Mouse (Mus musculus) intestine, postnatal 0 days (tissue): ENCODE results near the gene Ublcp1. TPM values are rescaled to one million over a fixed set of nuclear protein-coding genes. Genes with fewer than 3 reads are reported as not detected.

Source experiments
- ATAC-seq: fragments of 200-750 bp; cut with Nextera tagmentation; 2 replicates; pipeline ENCODE4 v1.8.0; 2017; ENCODE audit warnings: mild to moderate bottlenecking, moderate TSS enrichment, moderate library complexity
- H3K27ac ChIP-seq: fragments of 300-500 bp; sonication (generic); 2 replicates; pipeline ENCODE4 v1.5.1; 2014; ENCODE audit warnings: mild to moderate bottlenecking, low read depth, low read length, moderate library complexity
- H3K27me3 ChIP-seq: fragments of 300-500 bp; sonication (generic); replicated peaks from 2 replicates; pipeline ENCODE4 v1.6.1; 2014; ENCODE audit warnings: low read length, mixed read lengths; ENCODE audit not compliant: control insufficient read depth, insufficient read depth
- H3K36me3 ChIP-seq: fragments of 300-500 bp; sonication (generic); 2 replicates; pipeline ENCODE4 v1.6.1; 2014; ENCODE audit warnings: mild to moderate bottlenecking, moderate library complexity; ENCODE audit not compliant: control insufficient read depth, insufficient read depth
- H3K4me1 ChIP-seq: fragments of 300-500 bp; sonication (generic); replicated peaks from 2 replicates; pipeline ENCODE4 v1.6.1; 2014; ENCODE audit warnings: antibody characterized with exemption, low read length, mixed read lengths; ENCODE audit not compliant: control insufficient read depth, insufficient read depth
- H3K4me2 ChIP-seq: fragments of 300-500 bp; sonication (generic); replicated peaks from 2 replicates; pipeline ENCODE4 v1.6.1; 2014; ENCODE audit warnings: low read depth, mild to moderate bottlenecking, moderate library complexity
- H3K4me3 ChIP-seq: fragments of 300-500 bp; sonication (generic); 2 replicates; pipeline ENCODE4 v1.5.1; 2014; ENCODE audit warnings: low read depth, low read length
- H3K9ac ChIP-seq: fragments of 300-500 bp; sonication (generic); 2 replicates; pipeline ENCODE4 v1.6.1; 2014; ENCODE audit warnings: mild to moderate bottlenecking, low read depth, low read length
- H3K9me3 ChIP-seq: fragments of 300-500 bp; sonication (generic); 2 replicates; pipeline ENCODE4 v1.6.1; 2016; ENCODE audit warnings: mixed run types; ENCODE audit not compliant: control insufficient read depth
- CTCF ChIP-seq: sonication (generic); IDR thresholded peaks from 2 replicates; pipeline ENCODE4 v1.5.1; 2016; ENCODE audit warnings: low read depth, mild to moderate bottlenecking, control low read depth, antibody characterized with exemption, moderate library complexity
- WGBS: fragments of 180-500 bp; shearing (Covaris S2); extraction: QIAGEN DNeasy Blood & Tissue Kit; methylation state at CpG from one replicate; pipeline ENCODE4 v1.1.7; 2014; 5-methylcytosine and 5-hydroxymethylcytosine counted together
- polyA plus RNA-seq: library from polyadenylated mRNA; unstranded; fragments of >200 nt; fragmentation: Nextera tagmentation; extraction: Ambion mirVana; gene quantifications from 2 replicates; pipeline ENCODE4 v1.2.1, GENCODE M21; 2015

Gene Ublcp1
- 43.4 and 43.7 TPM in 2 replicates for polyA plus RNA-seq

GRCm38 (mm10) chr11:44470432-44471336 lies at the start of gene Ublcp1:
TSS of gene Ublcp1 (minus strand) at chr11:44470498.
- Histone ChIP-seq H3K4me3 (peak within 1 kb of the TSS; percentile 97), H3K27me3 (no peaks in the 10 kb centered on the region), H3K9me3 (no peaks in the 10 kb centered on the region), H3K4me1 (peaks cover 6% of the 10 kb centered on the region; the same call in 1 of the 2 replicates), H3K4me2 (peak within 1 kb of the TSS; percentile 96), H3K27ac (peak within 1 kb of the TSS; percentile 90), H3K9ac (peak within 1 kb of the TSS; percentile 87), H3K36me3 (peaks cover 5% of the 10 kb centered on the region; the same call in 1 of the 2 replicates)
- WGBS, result under 1% methylated on average over 54 of the region's 54 CpGs
- no peak for TF ChIP-seq CTCF
- peak; percentile 96 for ATAC-seq

GRCm38 (mm10) chr11:44519096-44519949 lies 49.0 kb upstream of the Ublcp1 start:
- Histone ChIP-seq H3K4me1 (no peaks in the 10 kb centered on the region; the same call in 1 of the 2 replicates), H3K9me3 (no peaks in the 10 kb centered on the region), H3K4me2 (peak overlapping the region; percentile 72), H3K27me3 (no peaks in the 10 kb centered on the region), H3K27ac (peak overlapping the region; percentile 80), H3K36me3 (no peaks in the 10 kb centered on the region), H3K9ac (peak overlapping the region; percentile 80), H3K4me3 (peak overlapping the region; percentile 99)
- TF ChIP-seq CTCF, result no peak
- peak; percentile 7; the same call in 1 of the 2 replicates for ATAC-seq
- WGBS, result under 1% methylated on average over 32 of the region's 61 CpGs

GRCm38 (mm10) chr11:44518281-44519095 lies 48.2 kb upstream of the Ublcp1 start, which contains the start of gene Rnf145:
TSS of gene Rnf145 (plus strand) at chr11:44518964.
- ATAC-seq, result peak; percentile 87
- Histone ChIP-seq H3K9me3 (no peaks in the 10 kb centered on the region), H3K36me3 (no peaks in the 10 kb centered on the region), H3K27ac (peak within 1 kb of the TSS; percentile 80), H3K4me3 (peak within 1 kb of the TSS; percentile 99), H3K27me3 (no peaks in the 10 kb centered on the region), H3K9ac (peak within 1 kb of the TSS; percentile 80), H3K4me1 (no peaks in the 10 kb centered on the region), H3K4me2 (peak within 1 kb of the TSS; percentile 72)
- TF ChIP-seq CTCF, result no peak
- WGBS, result under 1% methylated on average over 69 of the region's 70 CpGs

- Histone ChIP-seq H3K36me3 (no peaks in the 10 kb centered on the region), H3K4me3 (peak overlapping the region; percentile 99), H3K4me2 (peak overlapping the region; percentile 72), H3K4me1 (no peaks in the 10 kb centered on the region), H3K27me3 (no peaks in the 10 kb centered on the region), H3K9me3 (no peaks in the 10 kb centered on the region), H3K9ac (no peak overlapping the region), H3K27ac (no peak overlapping the region)
- no peak for ATAC-seq
- WGBS, result 31% methylated on average over 6 of the region's 6 CpGs
- TF ChIP-seq CTCF, result peak; percentile 44
These were observed 47.4 kb upstream of the Ublcp1 start for GRCm38 (mm10) chr11:44517561-44518280.

GRCm38 (mm10) chr11:44516362-44516761 lies 46.1 kb upstream of the Ublcp1 start:
- WGBS, result 11% methylated on average over 1 of the region's 1 CpGs
- H3K4me2 ChIP-seq, result no peak overlapping the region

More at GRCm38 (mm10) chr11:44516362-44516761, 46.1 kb upstream of the Ublcp1 start:
- no peaks in the 10 kb centered on the region for H3K9me3 ChIP-seq
- no peaks in the 10 kb centered on the region for H3K36me3 ChIP-seq
- no peak overlapping the region for H3K27ac ChIP-seq
- H3K4me3 ChIP-seq, result no peak overlapping the region
- no peak overlapping the region for H3K9ac ChIP-seq
- no peak for TF ChIP-seq CTCF
- no peaks in the 10 kb centered on the region for H3K4me1 ChIP-seq
- H3K27me3 ChIP-seq, result no peaks in the 10 kb centered on the region
- no peak for ATAC-seq
